Mouse (Mus musculus) hindbrain, embryonic 12.5 days (tissue): ENCODE results near the gene Il2rb. TPM values are rescaled to one million over a fixed set of nuclear protein-coding genes. Genes with fewer than 3 reads are reported as not detected.

ENCODE experiments used
- ATAC-seq: fragments of 200-750 bp; cut with Nextera tagmentation; 2 replicates; pipeline ENCODE4 v1.8.0; 2017; ENCODE audit warnings: moderate TSS enrichment; ENCODE audit not compliant: low FRiP score
- H3K27ac ChIP-seq: fragments of 300-500 bp; sonication (generic); 2 replicates; pipeline ENCODE4 v1.5.1; 2016; ENCODE audit warnings: mild to moderate bottlenecking
- H3K27me3 ChIP-seq: fragments of 300-500 bp; sonication (generic); 2 replicates; pipeline ENCODE4 v1.6.1; 2016; ENCODE audit warnings: mild to moderate bottlenecking
- H3K36me3 ChIP-seq: fragments of 300-500 bp; sonication (generic); 2 replicates; pipeline ENCODE4 v1.6.1; 2016; ENCODE audit warnings: mild to moderate bottlenecking
- H3K4me1 ChIP-seq: fragments of 300-500 bp; sonication (generic); 2 replicates; pipeline ENCODE4 v1.6.1; 2016
- H3K4me2 ChIP-seq: fragments of 300-500 bp; sonication (generic); replicated peaks from 2 replicates; pipeline ENCODE4 v1.6.1; 2016; ENCODE audit warnings: mild to moderate bottlenecking
- H3K4me3 ChIP-seq: fragments of 300-500 bp; sonication (generic); 2 replicates; pipeline ENCODE4 v1.5.1; 2016; ENCODE audit warnings: mild to moderate bottlenecking
- H3K9ac ChIP-seq: fragments of 300-500 bp; sonication (generic); 2 replicates; pipeline ENCODE4 v1.6.1; 2016; ENCODE audit warnings: mild to moderate bottlenecking, moderate library complexity
- H3K9me3 ChIP-seq: fragments of 300-500 bp; sonication (generic); replicated peaks from 2 replicates; pipeline ENCODE4 v1.6.1; 2016; ENCODE audit warnings: mild to moderate bottlenecking
- WGBS: fragments of 180-500 bp; shearing (Covaris S2); methylation state at CpG from one replicate; pipeline ENCODE4 v1.1.7; 2016; 5-methylcytosine and 5-hydroxymethylcytosine counted together
- polyA plus RNA-seq: library from polyadenylated mRNA; unstranded; fragments of >200 nt; fragmentation: Nextera tagmentation; extraction: Ambion mirVana; gene quantifications from 2 replicates; pipeline ENCODE4 v1.2.1, GENCODE M21; 2016

The Il2rb gene
- polyA plus RNA-seq, 1 experiment from 2014 or later: 0.14 TPM

DNA sequence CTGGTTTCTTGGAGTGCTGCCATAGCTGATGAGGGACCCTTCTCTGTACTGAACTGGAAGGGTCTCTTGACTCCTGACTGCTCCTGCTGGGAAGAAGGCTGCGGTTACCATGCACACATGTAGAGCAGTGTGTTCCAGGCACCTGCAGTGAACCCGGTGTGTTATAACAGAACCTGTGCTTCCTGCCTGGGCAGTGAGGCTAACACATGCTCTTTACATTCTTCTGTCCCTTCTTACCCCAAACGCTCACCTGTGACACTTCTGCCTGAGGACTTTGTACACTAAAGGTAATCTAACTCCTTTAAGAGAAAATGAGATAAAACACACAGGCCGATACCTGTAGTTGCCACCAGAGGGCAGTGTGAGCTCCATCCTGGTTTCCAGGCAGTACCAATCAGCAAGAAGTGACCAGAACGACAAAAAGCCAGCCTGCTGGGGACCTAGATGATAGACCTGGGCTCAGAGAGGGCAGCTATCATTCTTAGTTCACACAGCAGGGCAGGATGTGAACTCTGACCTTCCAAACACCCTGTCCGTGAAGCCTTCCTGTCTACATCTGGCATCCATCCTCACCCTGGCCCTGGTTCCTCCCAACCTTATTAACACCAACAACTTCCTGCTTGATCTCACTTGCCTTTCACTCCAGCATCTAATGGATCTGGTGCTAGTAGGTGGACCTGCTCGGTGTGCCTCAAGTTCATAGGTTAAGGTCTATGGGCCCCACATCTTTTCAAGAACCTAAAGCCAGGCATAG, 19.5 kb upstream of the Il2rb start:
- H3K4me1 ChIP-seq: peaks cover 13% of the 10 kb centered on the region
- H3K4me2 ChIP-seq: no peak overlapping the region
- WGBS: 33% methylated on average over 7 of the region's 7 CpGs
- H3K9ac ChIP-seq: no peak overlapping the region
- peaks cover 2% of the 10 kb centered on the region; the same call in 1 of the 2 replicates for H3K27me3 ChIP-seq
- no peak overlapping the region for H3K27ac ChIP-seq
- no peaks in the 10 kb centered on the region for H3K36me3 ChIP-seq
- no peaks in the 10 kb centered on the region for H3K9me3 ChIP-seq
- no peak overlapping the region for H3K4me3 ChIP-seq
- ATAC-seq: no peak; the same call in 1 of the 2 replicates

DNA sequence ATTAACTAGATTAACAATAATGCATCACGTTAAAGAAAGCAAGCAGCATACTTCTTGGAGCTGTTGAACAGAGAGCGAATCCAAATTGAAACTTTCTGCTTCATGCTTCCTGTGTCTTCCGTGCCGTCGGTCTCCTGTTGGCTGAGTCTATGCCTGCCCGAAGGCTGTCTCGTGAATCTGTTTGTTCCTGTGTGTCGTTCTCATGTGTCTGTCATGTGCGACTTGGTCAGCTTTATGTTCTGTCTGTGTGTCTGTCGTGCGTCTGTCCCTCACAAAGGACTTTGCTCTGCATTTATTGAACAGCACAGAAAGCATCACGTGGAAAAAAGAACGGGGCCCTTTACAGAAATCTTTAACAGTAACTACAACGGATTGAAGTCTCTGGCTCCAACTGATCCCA, 17.9 kb upstream of the Il2rb start:
- peaks cover 13% of the 10 kb centered on the region for H3K4me1 ChIP-seq
- ATAC-seq: no peak
- H3K9me3 ChIP-seq: no peaks in the 10 kb centered on the region
- no peaks in the 10 kb centered on the region for H3K36me3 ChIP-seq
- no peak overlapping the region for H3K9ac ChIP-seq
- WGBS: 88% methylated on average over 14 of the region's 14 CpGs
- H3K27ac ChIP-seq: no peak overlapping the region
- H3K27me3 ChIP-seq: peaks cover 2% of the 10 kb centered on the region; the same call in 1 of the 2 replicates
- H3K4me2 ChIP-seq: no peak overlapping the region
- H3K4me3 ChIP-seq: no peak overlapping the region

DNA sequence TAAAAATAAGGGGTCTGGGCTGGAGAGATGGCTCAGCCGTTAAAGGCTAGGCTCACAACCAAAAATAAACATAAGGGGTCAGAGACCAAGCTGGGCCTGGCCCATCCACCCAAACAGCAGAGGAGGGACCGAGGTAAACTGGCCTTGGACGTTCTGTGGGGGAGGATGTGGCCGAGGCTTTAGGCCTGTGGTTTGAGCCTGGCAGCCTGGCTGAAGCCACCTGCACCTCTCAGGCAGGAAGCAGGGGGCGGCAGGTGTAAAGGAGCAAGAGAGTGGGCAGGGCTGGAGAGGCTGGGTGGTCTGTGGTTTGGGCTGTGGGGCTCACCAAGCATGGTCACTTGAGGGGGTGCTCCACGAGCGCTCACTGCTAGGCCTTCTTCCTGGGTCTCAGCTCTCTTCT, 16.9 kb upstream of the Il2rb start:
- H3K9me3 ChIP-seq: no peaks in the 10 kb centered on the region
- H3K27me3 ChIP-seq: peaks cover 2% of the 10 kb centered on the region; the same call in 1 of the 2 replicates
- 78% methylated on average over 7 of the region's 7 CpGs for WGBS

DNA sequence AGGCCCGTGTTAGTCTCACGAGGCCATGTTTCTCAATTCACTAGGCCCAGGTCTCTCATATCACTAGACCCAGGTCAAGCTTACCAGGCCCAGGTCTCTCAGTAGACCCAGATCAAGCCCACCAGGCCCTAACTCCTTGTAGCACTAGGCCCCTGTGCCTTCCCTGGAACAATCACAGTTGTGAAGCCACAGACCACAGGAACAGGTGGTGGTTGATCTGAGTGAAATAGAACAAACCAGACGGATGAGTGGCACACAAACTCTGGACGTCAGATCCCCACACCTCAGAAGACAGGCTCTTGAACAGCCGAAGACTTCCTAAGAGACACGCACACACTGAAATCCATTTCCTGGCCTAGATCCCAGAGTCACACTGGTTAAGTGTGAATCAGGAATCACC, 15.7 kb upstream of the Il2rb start:
- H3K9ac ChIP-seq: no peak overlapping the region
- no peaks in the 10 kb centered on the region for H3K9me3 ChIP-seq
- peaks cover 13% of the 10 kb centered on the region for H3K4me1 ChIP-seq
- no peak overlapping the region for H3K27ac ChIP-seq
- no peak for ATAC-seq
- 89% methylated on average over 6 of the region's 6 CpGs for WGBS
- H3K36me3 ChIP-seq: no peaks in the 10 kb centered on the region
- no peaks in the 10 kb centered on the region; the same call in 1 of the 2 replicates for H3K27me3 ChIP-seq
- no peak overlapping the region for H3K4me3 ChIP-seq
- no peak overlapping the region for H3K4me2 ChIP-seq

More for the DNA sequence above, 16.9 kb upstream of the Il2rb start:
- no peak for ATAC-seq
- no peak overlapping the region for H3K27ac ChIP-seq
- H3K4me1 ChIP-seq: peaks cover 13% of the 10 kb centered on the region
- H3K4me3 ChIP-seq: no peak overlapping the region
- no peak overlapping the region for H3K4me2 ChIP-seq
- H3K36me3 ChIP-seq: no peaks in the 10 kb centered on the region
- H3K9ac ChIP-seq: no peak overlapping the region

DNA sequence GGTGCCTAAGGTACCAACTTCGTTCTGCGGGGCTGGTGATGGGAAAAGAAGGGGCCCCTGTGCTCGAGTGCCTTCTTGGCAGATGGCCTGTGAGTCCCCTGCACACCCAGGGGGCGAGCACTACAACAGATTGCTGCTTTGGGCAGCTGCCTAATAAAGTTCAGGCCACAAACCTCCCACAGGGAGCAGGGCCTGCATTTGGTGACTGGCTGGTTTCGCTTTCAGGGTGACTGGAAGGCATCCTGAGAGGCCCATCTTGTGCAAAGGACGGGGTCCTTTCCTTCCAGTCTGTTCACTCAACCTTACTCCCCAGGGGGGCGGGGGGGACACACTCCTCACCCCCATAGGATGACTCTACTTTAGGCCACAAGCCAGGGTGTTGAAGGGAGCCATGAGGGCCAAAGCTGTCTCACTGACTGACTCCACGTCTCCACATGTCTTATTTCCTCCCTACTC, 15.1 kb upstream of the Il2rb start:
- H3K9ac ChIP-seq: no peak overlapping the region
- H3K27me3 ChIP-seq: no peaks in the 10 kb centered on the region; the same call in 1 of the 2 replicates
- ATAC-seq: no peak
- H3K4me3 ChIP-seq: no peak overlapping the region
- H3K4me1 ChIP-seq: peaks cover 13% of the 10 kb centered on the region
- H3K36me3 ChIP-seq: no peaks in the 10 kb centered on the region
- H3K27ac ChIP-seq: no peak overlapping the region
- 60% methylated on average over 8 of the region's 8 CpGs for WGBS
- H3K9me3 ChIP-seq: 0 out of 2 replicates have a peak, but pooled peaks cover under 1% of the 10 kb centered on the region
- no peak overlapping the region for H3K4me2 ChIP-seq

DNA sequence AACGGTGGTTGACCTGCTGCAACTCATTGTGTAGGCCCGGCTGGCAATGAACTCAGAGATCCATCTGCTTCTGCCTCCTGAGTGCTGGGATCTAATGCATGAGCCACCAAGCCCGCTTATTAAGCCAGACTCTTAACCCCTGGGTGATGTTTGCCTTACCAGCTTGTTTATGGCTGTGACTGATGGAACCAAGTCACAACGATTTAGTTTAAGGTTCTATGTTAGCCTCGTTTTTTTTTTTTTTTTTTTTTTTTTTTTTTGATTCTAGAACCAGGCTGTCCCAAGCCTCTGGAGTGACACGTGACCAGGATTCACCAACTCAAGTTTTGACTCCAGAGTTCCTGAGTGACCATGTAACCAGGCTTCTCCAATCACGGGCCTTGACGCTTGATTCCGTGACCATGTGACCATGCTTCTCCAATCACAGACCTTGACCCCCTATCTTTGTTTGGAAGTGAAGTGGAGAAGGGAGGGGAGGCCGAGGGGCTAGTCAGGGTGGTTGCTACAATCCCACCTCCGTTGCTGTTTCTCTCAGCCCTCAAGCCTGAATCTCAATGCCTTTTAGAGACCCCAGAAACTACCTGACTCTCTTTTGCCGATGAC, 14.3 kb upstream of the Il2rb start:
- Histone ChIP-seq H3K9ac (no peak overlapping the region), H3K4me3 (no peak overlapping the region), H3K27me3 (no peaks in the 10 kb centered on the region; the same call in 1 of the 2 replicates), H3K27ac (no peak overlapping the region), H3K9me3 (0 out of 2 replicates have a peak, but pooled peaks cover 8% of the 10 kb centered on the region), H3K4me1 (peaks cover 8% of the 10 kb centered on the region), H3K36me3 (no peaks in the 10 kb centered on the region), H3K4me2 (no peak overlapping the region)
- no peak for ATAC-seq
- 44% methylated on average over 12 of the region's 12 CpGs for WGBS

- no peak overlapping the region for H3K4me2 ChIP-seq
- H3K27ac ChIP-seq: no peak overlapping the region
- H3K4me3 ChIP-seq: no peak overlapping the region
- no peaks in the 10 kb centered on the region for H3K36me3 ChIP-seq
- WGBS: 72% methylated on average over 7 of the region's 7 CpGs
- no peaks in the 10 kb centered on the region; the same call in 1 of the 2 replicates for H3K27me3 ChIP-seq
- 0 out of 2 replicates have a peak, but pooled peaks cover 10% of the 10 kb centered on the region for H3K9me3 ChIP-seq
- H3K9ac ChIP-seq: no peak overlapping the region
- ATAC-seq: no peak
- H3K4me1 ChIP-seq: peaks cover 8% of the 10 kb centered on the region
These were observed 13.4 kb upstream of the Il2rb start for GRCm38 (mm10) chr15:78508443-78508842.

GRCm38 (mm10) chr15:78505541-78505940, 10.5 kb upstream of the Il2rb start:
- Histone ChIP-seq H3K4me3 (no peak overlapping the region), H3K9me3 (0 out of 2 replicates have a peak, but pooled peaks cover 14% of the 10 kb centered on the region), H3K4me1 (peaks cover 8% of the 10 kb centered on the region), H3K9ac (no peak overlapping the region), H3K27me3 (no peaks in the 10 kb centered on the region), H3K27ac (no peak overlapping the region), H3K4me2 (no peak overlapping the region), H3K36me3 (no peaks in the 10 kb centered on the region)
- 82% methylated on average over 3 of the region's 3 CpGs for WGBS
- ATAC-seq: no peak

DNA sequence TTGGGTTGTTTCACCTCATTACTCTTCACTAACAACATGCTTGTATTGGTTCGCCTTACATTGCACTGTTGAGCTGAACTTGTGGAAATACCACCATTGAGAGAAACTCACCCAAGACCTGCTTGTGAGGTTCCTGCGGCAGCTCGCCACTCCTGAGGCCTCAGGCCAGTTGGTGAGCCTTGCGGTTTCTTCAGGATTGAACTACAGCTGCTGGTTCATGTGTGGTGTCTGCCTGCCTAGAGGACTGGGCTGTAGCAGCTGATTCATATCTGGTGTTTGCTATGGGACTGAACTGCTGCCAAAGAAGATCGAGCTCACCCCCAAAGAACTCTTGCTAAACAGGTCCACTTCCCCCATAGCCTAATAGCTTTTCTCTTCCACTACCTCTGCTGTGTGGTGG, 9.7 kb upstream of the Il2rb start:
- no peak for ATAC-seq
- 96% methylated on average over 5 of the region's 5 CpGs for WGBS
- Histone ChIP-seq H3K27ac (no peak overlapping the region), H3K9me3 (0 out of 2 replicates have a peak, but pooled peaks cover 17% of the 10 kb centered on the region), H3K4me2 (no peak overlapping the region), H3K27me3 (no peaks in the 10 kb centered on the region), H3K4me3 (no peak overlapping the region), H3K4me1 (peaks cover 1% of the 10 kb centered on the region), H3K36me3 (no peaks in the 10 kb centered on the region), H3K9ac (no peak overlapping the region)

- Histone ChIP-seq H3K27ac (no peak overlapping the region), H3K27me3 (no peaks in the 10 kb centered on the region), H3K4me2 (no peak overlapping the region), H3K36me3 (no peaks in the 10 kb centered on the region), H3K9ac (no peak overlapping the region), H3K9me3 (0 out of 2 replicates have a peak, but pooled peaks cover 17% of the 10 kb centered on the region), H3K4me1 (no peaks in the 10 kb centered on the region), H3K4me3 (no peak overlapping the region)
- 71% methylated on average over 1 of the region's 1 CpGs for WGBS
- ATAC-seq: no peak
These were observed 8.9 kb upstream of the Il2rb start for GRCm38 (mm10) chr15:78504013-78504412.

- Histone ChIP-seq H3K9ac (no peak overlapping the region), H3K4me3 (no peak overlapping the region), H3K27ac (no peak overlapping the region), H3K4me1 (no peaks in the 10 kb centered on the region), H3K9me3 (0 out of 2 replicates have a peak, but pooled peaks cover 17% of the 10 kb centered on the region), H3K36me3 (no peaks in the 10 kb centered on the region), H3K4me2 (no peak overlapping the region), H3K27me3 (no peaks in the 10 kb centered on the region)
- no peak for ATAC-seq
- WGBS: 85% methylated on average over 18 of the region's 18 CpGs
These were observed 7.5 kb upstream of the Il2rb start for GRCm38 (mm10) chr15:78502437-78503132.

GRCm38 (mm10) chr15:78493401-78494010, 1.6 kb downstream of the Il2rb start:
- WGBS: 76% methylated on average over 10 of the region's 10 CpGs

More at GRCm38 (mm10) chr15:78493401-78494010, 1.6 kb downstream of the Il2rb start:
- no peaks in the 10 kb centered on the region for H3K27me3 ChIP-seq
- no peaks in the 10 kb centered on the region for H3K36me3 ChIP-seq
- peaks cover 3% of the 10 kb centered on the region; the same call in 1 of the 2 replicates for H3K4me1 ChIP-seq
- no peaks in the 10 kb centered on the region for H3K9me3 ChIP-seq
- no peak overlapping the region for H3K27ac ChIP-seq
- no peak overlapping the region for H3K4me3 ChIP-seq
- no peak for ATAC-seq
- no peak overlapping the region for H3K4me2 ChIP-seq
- H3K9ac ChIP-seq: no peak overlapping the region
